Comparison of ENCODE assay signal across 9 mouse cellular contexts in the genomic region with DNA sequence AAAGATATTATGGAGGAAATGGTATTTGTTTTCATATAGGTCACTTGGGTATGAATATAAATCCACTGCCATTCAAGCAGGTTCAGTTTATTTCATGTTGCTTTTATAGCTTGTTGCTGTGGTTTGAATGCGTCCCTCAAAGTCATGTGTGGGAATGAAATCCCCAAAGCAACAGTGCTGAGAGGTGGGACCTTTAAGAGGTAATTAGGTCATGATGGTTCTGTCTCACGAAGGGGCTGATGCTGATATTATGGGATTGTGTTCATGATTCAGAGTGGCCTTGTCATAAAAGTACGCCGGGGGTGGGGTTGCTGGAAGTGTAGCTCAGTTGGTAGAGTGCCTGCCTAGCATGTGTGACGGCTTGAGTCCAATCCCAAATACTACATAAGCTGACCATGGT.
"Had no signal": no experiment of that assay in that cellular context is flagged by ENCODE, and none has a peak within 500 bp of the region (broad histone marks: within the 10 kb centered on the region; RNA-seq: fewer than 3 reads in every experiment).

No protein-coding gene starts in this region.

- DNase-seq: kidney, adult 2 months; kidney, postnatal 25 days; left cerebral cortex, postnatal 4 days; liver; lung, adult 18-20 months; lung, postnatal 10 days; lung, postnatal 36 days; thymus, adult 18-20 months; thymus, postnatal 36 days had no signal
